Mouse (Mus musculus): Measurements from ENCODE around the gene Cs. TPM values are rescaled to one million over a fixed set of nuclear protein-coding genes. Genes with fewer than 3 reads are reported as not detected.
"Not testable (repeated sequence)": the region's sequence is repeated elsewhere in the genome, so short reads cannot be mapped to it uniquely, and the experiment has no call there.

Cs gene
- polyA plus RNA-seq, 1 experiment from 2014 or later: 259 TPM

DNA sequence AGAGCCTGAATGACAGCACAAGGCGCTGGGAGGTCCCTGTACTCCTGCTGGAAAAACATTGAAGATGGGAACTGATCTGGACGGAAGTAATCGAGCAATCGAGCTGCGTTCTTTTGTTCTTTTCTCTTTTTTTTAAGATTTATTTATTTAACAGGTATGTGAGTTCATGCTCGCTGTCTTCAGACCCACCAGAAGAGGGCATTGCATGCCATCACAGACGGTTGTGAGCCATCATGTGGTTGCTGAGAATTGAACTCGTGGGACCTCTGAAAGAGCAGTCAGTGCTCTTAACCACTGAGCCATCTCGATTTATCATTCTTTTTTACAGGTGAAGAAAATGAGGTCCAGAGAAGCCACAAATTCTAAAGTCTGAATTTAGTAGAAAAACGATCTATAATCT, 9.9 kb upstream of the Cs start:
- Histone ChIP-seq H3K4me1 (replicated peaks; ENCODE audit: control insufficient read depth, insufficient read depth, low read length) (peaks cover 15% of the 10 kb centered on the region), H3K4me3 (replicated peaks; ENCODE audit: low read length) (no peak overlapping the region), H3K27me3 (replicated peaks; ENCODE audit: control insufficient read depth, insufficient read depth, low read length) (no peaks in the 10 kb centered on the region), H3K9me3 (ENCODE audit: control insufficient read depth, low read length) (no peaks in the 10 kb centered on the region), H3K9ac (replicated peaks; ENCODE audit: low read depth, low read length) (no peak overlapping the region), H3K27ac (ENCODE audit: low read length) (no peak overlapping the region), H3K4me2 (ENCODE audit: low read length) (no peak overlapping the region), H3K36me3 (ENCODE audit: control insufficient read depth, insufficient read depth) (peaks cover 24% of the 10 kb centered on the region)
- 89% methylated on average over 10 of the region's 10 CpGs for WGBS
- no peak for ATAC-seq

DNA sequence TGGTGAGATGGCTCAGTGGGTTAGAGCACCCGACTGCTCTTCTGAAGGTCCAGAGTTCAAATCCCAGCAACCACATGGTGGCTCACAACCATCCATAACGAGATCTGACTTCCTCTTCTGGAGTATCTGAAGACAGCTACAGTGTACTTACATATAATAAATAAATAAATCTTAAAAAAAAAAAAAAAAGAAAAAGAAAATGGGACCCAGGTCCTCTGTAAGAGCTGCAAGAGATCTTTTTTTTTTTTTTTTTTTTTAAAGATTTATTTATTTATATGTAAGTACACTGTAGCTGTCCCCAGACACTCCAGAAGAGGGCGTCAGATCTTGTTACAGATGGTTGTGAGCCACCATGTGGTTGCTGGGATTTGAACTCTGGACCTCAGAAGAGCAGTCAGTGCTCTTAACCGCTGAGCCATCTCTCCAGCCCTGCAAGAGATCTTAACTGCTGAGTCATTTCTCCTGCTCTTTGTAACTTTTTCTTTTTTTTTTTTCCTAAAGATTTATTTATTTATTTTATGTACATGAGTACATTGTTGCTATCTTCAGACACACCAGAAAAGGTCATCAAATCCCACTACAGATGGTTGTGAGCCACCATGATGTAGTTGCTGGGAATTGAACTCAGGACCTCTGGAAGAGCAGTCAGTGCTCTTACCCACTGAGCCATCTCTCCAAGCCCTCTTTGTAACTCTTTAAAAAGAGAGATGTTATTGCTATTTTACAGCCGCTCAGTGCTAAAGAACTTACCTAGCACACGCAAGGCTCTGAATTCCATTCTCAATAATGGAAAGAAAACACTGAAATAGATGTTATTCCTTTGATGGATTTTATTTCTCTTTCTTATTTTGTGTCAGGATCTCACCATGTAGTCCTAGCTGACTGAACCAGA, 4.9 kb upstream of the Cs start:
- not testable (repeated sequence) for ATAC-seq; H3K4me2 ChIP-seq (ENCODE audit: low read length); H3K27me3 ChIP-seq (replicated peaks; ENCODE audit: control insufficient read depth, insufficient read depth, low read length); H3K27ac ChIP-seq (ENCODE audit: low read length); H3K36me3 ChIP-seq (ENCODE audit: control insufficient read depth, insufficient read depth); H3K9ac ChIP-seq (replicated peaks; ENCODE audit: low read depth, low read length); H3K4me3 ChIP-seq (replicated peaks; ENCODE audit: low read length); H3K4me1 ChIP-seq (replicated peaks; ENCODE audit: control insufficient read depth, insufficient read depth, low read length); H3K9me3 ChIP-seq (ENCODE audit: control insufficient read depth, low read length)
- WGBS: 78% methylated on average over 6 of the region's 6 CpGs

DNA sequence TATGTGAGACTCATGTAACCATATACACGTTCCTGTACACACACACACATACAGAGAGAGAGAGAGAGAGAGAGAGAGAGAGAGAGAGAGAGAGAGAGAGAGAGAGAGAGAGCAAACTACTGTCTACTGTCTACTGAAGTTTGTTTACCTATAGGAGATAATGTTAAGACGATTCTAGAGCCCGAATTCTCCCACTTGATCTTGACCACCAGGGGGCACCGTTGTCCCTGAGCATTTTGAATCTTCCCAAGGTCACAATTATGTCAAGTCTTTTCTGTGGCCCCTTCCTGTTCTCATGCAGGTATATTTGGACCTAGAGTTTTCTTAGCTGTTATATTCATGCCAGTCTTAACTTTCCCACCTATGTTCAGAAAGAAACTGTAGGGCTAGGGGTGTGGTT, 2.0 kb upstream of the Cs start:
- 3% methylated on average over 4 of the region's 4 CpGs for WGBS
- Histone ChIP-seq H3K4me3 (replicated peaks; ENCODE audit: low read length) (no peak overlapping the region), H3K36me3 (ENCODE audit: control insufficient read depth, insufficient read depth) (no peaks in the 10 kb centered on the region), H3K4me1 (replicated peaks; ENCODE audit: control insufficient read depth, insufficient read depth, low read length) (peaks cover 23% of the 10 kb centered on the region), H3K4me2 (ENCODE audit: low read length) (no peak overlapping the region), H3K27ac (ENCODE audit: low read length) (no peak overlapping the region), H3K27me3 (replicated peaks; ENCODE audit: control insufficient read depth, insufficient read depth, low read length) (no peaks in the 10 kb centered on the region), H3K9ac (replicated peaks; ENCODE audit: low read depth, low read length) (no peak overlapping the region), H3K9me3 (ENCODE audit: control insufficient read depth, low read length) (no peaks in the 10 kb centered on the region)
- no peak for ATAC-seq

DNA sequence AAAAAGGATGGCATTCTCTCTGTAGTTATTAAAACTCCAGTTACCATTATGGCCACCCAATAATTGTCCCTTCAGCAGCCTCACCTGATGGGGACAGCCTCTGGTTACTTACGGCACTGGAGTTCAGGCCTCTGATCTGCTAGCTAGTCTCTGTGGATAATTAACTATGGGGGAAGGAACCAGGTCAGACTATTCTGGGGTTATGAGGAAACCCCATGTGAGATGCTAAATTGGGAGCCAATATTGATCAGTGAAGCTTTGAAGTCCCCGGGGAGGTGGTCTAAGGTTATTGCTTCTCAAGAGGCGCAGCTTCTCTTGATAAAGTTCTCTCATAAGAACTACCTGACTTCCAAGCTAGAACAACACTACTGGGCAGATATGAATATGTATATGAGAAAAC, 1.3 kb upstream of the Cs start:
- 96% methylated on average over 3 of the region's 3 CpGs for WGBS
- H3K9me3 ChIP-seq (ENCODE audit: control insufficient read depth, low read length): no peaks in the 10 kb centered on the region
- H3K4me1 ChIP-seq (replicated peaks; ENCODE audit: control insufficient read depth, insufficient read depth, low read length): peaks cover 23% of the 10 kb centered on the region
- no peak overlapping the region for H3K4me2 ChIP-seq (ENCODE audit: low read length)
- no peak overlapping the region for H3K9ac ChIP-seq (replicated peaks; ENCODE audit: low read depth, low read length)
- H3K4me3 ChIP-seq (replicated peaks; ENCODE audit: low read length): no peak overlapping the region
- no peak overlapping the region for H3K27ac ChIP-seq (ENCODE audit: low read length)
- no peaks in the 10 kb centered on the region for H3K36me3 ChIP-seq (ENCODE audit: control insufficient read depth, insufficient read depth)
- ATAC-seq: no peak
- no peaks in the 10 kb centered on the region for H3K27me3 ChIP-seq (replicated peaks; ENCODE audit: control insufficient read depth, insufficient read depth, low read length)

DNA sequence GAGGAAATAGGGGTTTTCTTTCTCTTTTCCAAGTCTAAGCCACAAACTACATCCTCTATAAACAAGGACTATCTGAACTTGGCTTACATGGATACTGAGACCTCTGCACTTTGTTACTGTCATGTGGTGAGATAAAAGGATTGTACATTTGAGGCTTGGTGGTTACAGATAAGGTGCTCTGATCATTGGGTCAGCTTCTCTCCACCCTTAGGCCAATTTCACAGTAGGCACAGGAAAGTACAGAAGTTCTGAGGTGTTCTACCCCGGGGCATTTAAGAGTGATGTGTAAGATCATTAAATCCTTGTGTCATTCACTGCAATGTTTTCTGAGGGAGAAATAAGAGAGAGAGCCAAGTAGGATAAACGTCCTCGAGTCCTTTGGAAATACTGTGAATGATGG, 937 bp upstream of the Cs start:
- no peak for ATAC-seq
- no peak overlapping the region; the same call in 1 of the 2 replicates for H3K4me3 ChIP-seq (replicated peaks; ENCODE audit: low read length)
- no peak overlapping the region for H3K27ac ChIP-seq (ENCODE audit: low read length)

DNA sequence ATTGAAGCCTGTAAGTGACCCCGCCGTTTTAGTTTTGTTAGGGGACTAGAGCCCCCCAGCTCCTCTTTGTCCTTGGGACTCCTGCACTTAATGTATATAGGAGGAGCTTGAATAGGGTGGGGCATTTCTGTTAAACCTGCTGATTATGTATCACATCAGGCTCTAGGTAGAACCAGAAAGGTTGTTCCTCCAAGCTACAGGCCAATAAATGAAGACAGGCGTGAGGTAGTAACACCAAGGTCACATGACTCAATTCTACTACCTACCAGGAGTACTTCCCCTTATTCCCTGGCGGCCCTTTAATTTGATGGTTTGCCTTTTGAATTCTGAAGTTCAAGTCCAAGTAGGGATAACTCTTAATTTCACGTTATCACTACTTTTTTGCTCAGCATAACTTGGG, 881 bp downstream of the Cs start:
- Histone ChIP-seq H3K4me1 (replicated peaks; ENCODE audit: control insufficient read depth, insufficient read depth, low read length) (peaks cover 23% of the 10 kb centered on the region), H3K36me3 (ENCODE audit: control insufficient read depth, insufficient read depth) (no peaks in the 10 kb centered on the region; the same call in 1 of the 2 replicates), H3K4me3 (replicated peaks; ENCODE audit: low read length) (peak overlapping the region; percentile 94), H3K4me2 (ENCODE audit: low read length) (peak overlapping the region; percentile 93), H3K9ac (replicated peaks; ENCODE audit: low read depth, low read length) (peak overlapping the region; percentile 94), H3K27me3 (replicated peaks; ENCODE audit: control insufficient read depth, insufficient read depth, low read length) (no peaks in the 10 kb centered on the region), H3K27ac (ENCODE audit: low read length) (peak overlapping the region; percentile 92; the same call in 1 of the 2 replicates), H3K9me3 (ENCODE audit: control insufficient read depth, low read length) (no peaks in the 10 kb centered on the region)
- ATAC-seq: no peak
- 23% methylated on average over 5 of the region's 5 CpGs for WGBS

More for the DNA sequence above, 937 bp upstream of the Cs start:
- peaks cover 23% of the 10 kb centered on the region for H3K4me1 ChIP-seq (replicated peaks; ENCODE audit: control insufficient read depth, insufficient read depth, low read length)
- H3K27me3 ChIP-seq (replicated peaks; ENCODE audit: control insufficient read depth, insufficient read depth, low read length): no peaks in the 10 kb centered on the region
- 84% methylated on average over 3 of the region's 3 CpGs for WGBS
- H3K4me2 ChIP-seq (ENCODE audit: low read length): no peak overlapping the region; the same call in 1 of the 2 replicates
- H3K9ac ChIP-seq (replicated peaks; ENCODE audit: low read depth, low read length): no peak overlapping the region; the same call in 1 of the 2 replicates
- no peaks in the 10 kb centered on the region for H3K9me3 ChIP-seq (ENCODE audit: control insufficient read depth, low read length)
- H3K36me3 ChIP-seq (ENCODE audit: control insufficient read depth, insufficient read depth): no peaks in the 10 kb centered on the region

DNA sequence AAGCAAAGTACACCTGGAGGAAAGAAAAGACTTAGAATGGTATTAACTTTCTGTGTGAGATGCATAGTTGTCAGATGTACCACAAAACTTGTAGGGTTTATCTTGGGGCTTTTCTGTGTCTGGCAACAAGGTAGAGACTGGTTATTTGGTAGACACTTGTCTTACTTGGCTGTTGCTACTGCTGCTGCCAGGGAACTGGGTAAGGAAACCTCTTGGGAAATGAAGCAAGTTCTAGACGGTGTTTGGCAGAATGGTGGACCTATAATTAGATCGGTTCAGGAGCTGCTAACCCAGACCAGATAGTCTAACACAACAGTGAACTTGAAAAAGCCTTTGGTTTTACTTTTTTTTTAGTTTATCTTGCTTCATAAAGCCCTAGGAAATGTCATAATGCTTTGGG, 1.4 kb downstream of the Cs start:
- Histone ChIP-seq H3K27me3 (replicated peaks; ENCODE audit: control insufficient read depth, insufficient read depth, low read length) (no peaks in the 10 kb centered on the region), H3K36me3 (ENCODE audit: control insufficient read depth, insufficient read depth) (no peaks in the 10 kb centered on the region; the same call in 1 of the 2 replicates), H3K4me1 (replicated peaks; ENCODE audit: control insufficient read depth, insufficient read depth, low read length) (peaks cover 23% of the 10 kb centered on the region), H3K4me3 (replicated peaks; ENCODE audit: low read length) (peak overlapping the region; percentile 94), H3K9ac (replicated peaks; ENCODE audit: low read depth, low read length) (no peak overlapping the region), H3K27ac (ENCODE audit: low read length) (no peak overlapping the region), H3K4me2 (ENCODE audit: low read length) (peak overlapping the region; percentile 93), H3K9me3 (ENCODE audit: control insufficient read depth, low read length) (no peaks in the 10 kb centered on the region)
- no peak for ATAC-seq
- WGBS: 70% methylated on average over 2 of the region's 2 CpGs

DNA sequence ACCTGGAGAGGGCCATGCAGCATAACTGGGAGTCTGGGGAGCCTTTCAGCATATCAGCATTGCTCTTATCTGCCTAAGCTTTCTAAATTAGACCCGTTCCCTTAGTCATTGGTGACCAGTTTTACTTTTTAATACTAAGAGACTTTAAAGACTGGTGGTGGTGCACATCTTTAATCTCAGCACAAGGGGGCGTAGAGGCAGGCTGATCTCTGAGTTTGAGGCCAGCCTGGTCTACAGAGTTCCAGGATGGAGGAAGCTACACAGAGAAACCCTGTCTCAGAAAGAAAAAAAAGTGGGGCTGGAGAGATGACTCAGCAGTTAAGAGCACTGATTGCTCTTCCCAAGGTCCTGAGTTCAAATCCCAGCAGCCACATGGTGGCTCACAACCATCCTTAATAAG, 2.7 kb downstream of the Cs start:
- no peaks in the 10 kb centered on the region; the same call in 1 of the 2 replicates for H3K36me3 ChIP-seq (ENCODE audit: control insufficient read depth, insufficient read depth)
- ATAC-seq: no peak
- no peak overlapping the region for H3K4me3 ChIP-seq (replicated peaks; ENCODE audit: low read length)
- 81% methylated on average over 2 of the region's 2 CpGs for WGBS
- H3K27ac ChIP-seq (ENCODE audit: low read length): no peak overlapping the region
- H3K9ac ChIP-seq (replicated peaks; ENCODE audit: low read depth, low read length): no peak overlapping the region
- H3K27me3 ChIP-seq (replicated peaks; ENCODE audit: control insufficient read depth, insufficient read depth, low read length): no peaks in the 10 kb centered on the region
- peaks cover 30% of the 10 kb centered on the region for H3K4me1 ChIP-seq (replicated peaks; ENCODE audit: control insufficient read depth, insufficient read depth, low read length)
- no peak overlapping the region for H3K4me2 ChIP-seq (ENCODE audit: low read length)
- H3K9me3 ChIP-seq (ENCODE audit: control insufficient read depth, low read length): no peaks in the 10 kb centered on the region

DNA sequence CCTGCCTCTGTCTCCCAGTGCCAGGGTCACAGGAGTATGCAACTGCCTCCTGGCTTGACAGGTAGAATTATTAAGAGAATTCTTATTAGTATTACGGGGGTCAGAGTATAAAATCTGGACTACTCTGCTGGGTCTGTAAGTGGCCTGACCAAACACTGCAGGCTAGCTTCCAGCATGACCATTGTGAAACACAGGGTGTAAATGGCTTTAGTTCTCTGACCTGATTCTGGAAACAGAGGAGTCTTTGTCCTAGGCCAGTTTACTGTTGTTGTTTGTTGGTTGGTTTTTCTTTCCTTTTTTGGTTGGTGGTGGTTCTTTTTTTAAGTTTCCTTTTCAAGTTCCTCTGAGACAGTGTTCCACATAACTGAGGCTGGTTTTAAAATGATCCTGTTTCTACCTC, 5.9 kb downstream of the Cs start:
- no peak overlapping the region for H3K4me2 ChIP-seq (ENCODE audit: low read length)
- 82% methylated on average over 1 of the region's 1 CpGs for WGBS
- H3K36me3 ChIP-seq (ENCODE audit: control insufficient read depth, insufficient read depth): no peaks in the 10 kb centered on the region; the same call in 1 of the 2 replicates
- no peak overlapping the region for H3K9ac ChIP-seq (replicated peaks; ENCODE audit: low read depth, low read length)
- peaks cover 22% of the 10 kb centered on the region for H3K4me1 ChIP-seq (replicated peaks; ENCODE audit: control insufficient read depth, insufficient read depth, low read length)
- H3K27me3 ChIP-seq (replicated peaks; ENCODE audit: control insufficient read depth, insufficient read depth, low read length): no peaks in the 10 kb centered on the region
- no peak for ATAC-seq
- no peak overlapping the region for H3K4me3 ChIP-seq (replicated peaks; ENCODE audit: low read length)
- H3K9me3 ChIP-seq (ENCODE audit: control insufficient read depth, low read length): no peaks in the 10 kb centered on the region
- H3K27ac ChIP-seq (ENCODE audit: low read length): no peak overlapping the region

Data from forebrain, embryonic 16.5 days (tissue).